Comparison of ENCODE assay signal across 29 mouse cellular contexts in genomic region chr14:32525996-32526705, GRCm38 (mm10). TPM values are rescaled to one million over a fixed set of nuclear protein-coding genes. Genes with fewer than 3 reads are reported as not detected.
A peak's percentile ranks its signal among the peaks of the same experiment; 100 is the strongest.
DNase-seq lines count a peak whose midpoint lies in the region; ATAC-seq and TF ChIP-seq lines count a peak whose summit lies in the region.
"Had no signal": no experiment of that assay in that cellular context is flagged by ENCODE, and none has a peak within 500 bp of the region (broad histone marks: within the 10 kb centered on the region; RNA-seq: fewer than 3 reads in every experiment).

No protein-coding gene starts in this region.

- H3K27me3 ChIP-seq in E14TG2a.4 (ENCODE audit: insufficient read depth, low read length) = no peaks in the 10 kb centered on the region
- H3K27me3 ChIP-seq in forebrain, postnatal 0 days (ENCODE audit: insufficient read depth, low read length) = no peaks in the 10 kb centered on the region
- H3K27me3 ChIP-seq: embryonic facial prominence, embryonic 12.5 days; heart, embryonic 13.5 days; kidney, embryonic 15.5 days; limb, embryonic 15.5 days; liver, embryonic 13.5 days; megakaryocyte, embryonic 14.5 days; midbrain, embryonic 12.5 days had no signal

- H3K4me3 ChIP-seq in left cerebral cortex, adult 2 months = no peak overlapping the region
- H3K4me3 ChIP-seq in E14TG2a.4 (replicated peaks; ENCODE audit: low read length) = no peak overlapping the region
- no peak overlapping the region for H3K4me3 ChIP-seq in forebrain, postnatal 0 days (ENCODE audit: low read depth, low read length)
- H3K4me3 ChIP-seq: embryonic facial prominence, embryonic 12.5 days; heart, embryonic 13.5 days; kidney, embryonic 15.5 days; limb, embryonic 10.5 days; limb, embryonic 15.5 days; liver, embryonic 13.5 days; midbrain, embryonic 12.5 days had no signal

- peaks cover 57% of the 10 kb centered on the region for H3K36me3 ChIP-seq in E14TG2a.4 (ENCODE audit: insufficient read depth, low read length)
- peaks cover 34% of the 10 kb centered on the region for H3K36me3 ChIP-seq in forebrain, postnatal 0 days (ENCODE audit: insufficient read depth)

- peaks cover 21% of the 10 kb centered on the region for H3K4me1 ChIP-seq in E14TG2a.4 (replicated peaks; ENCODE audit: low read depth, low read length)
- no peaks in the 10 kb centered on the region for H3K4me1 ChIP-seq in forebrain, postnatal 0 days (ENCODE audit: insufficient read depth)
- H3K4me1 ChIP-seq: embryonic facial prominence, embryonic 12.5 days; limb, embryonic 10.5 days; liver, embryonic 13.5 days; midbrain, embryonic 12.5 days had no signal

- peak; percentile 12 for TF ChIP-seq CTCF in left cerebral cortex, adult 2 months (IDR thresholded peaks at IDR 0.05)
- TF ChIP-seq CTCF in E14TG2a.4 (conservative IDR thresholded peaks at IDR 0.05; ENCODE audit: low read length) = peak; percentile 27
- no peak; the same call in 1 of the 2 replicates for TF ChIP-seq CTCF in forebrain, postnatal 0 days (IDR thresholded peaks at IDR 0.05; ENCODE audit: low read depth)

- H3K4me2 ChIP-seq in forebrain, postnatal 0 days (ENCODE audit: low read depth) = no peak overlapping the region
- H3K4me2 ChIP-seq: embryonic facial prominence, embryonic 12.5 days; heart, embryonic 13.5 days; kidney, embryonic 15.5 days; limb, embryonic 15.5 days; liver, embryonic 13.5 days; midbrain, embryonic 12.5 days had no signal

- 67% methylated on average over 14 of the region's 14 CpGs for WGBS in forebrain, postnatal 0 days

- ATAC-seq in forebrain, postnatal 0 days = no peak
- ATAC-seq: CD4-positive, CD25-positive, alpha-beta regulatory T cell, adult 4 months; forebrain, embryonic 14.5 days; lung, postnatal 0 days had no signal

- H3K9ac ChIP-seq in forebrain, postnatal 0 days = no peak overlapping the region
- H3K9ac ChIP-seq: embryonic facial prominence, embryonic 12.5 days; heart, embryonic 13.5 days; kidney, embryonic 15.5 days; limb, embryonic 15.5 days; liver, embryonic 13.5 days; midbrain, embryonic 12.5 days had no signal

- no peaks in the 10 kb centered on the region for H3K9me3 ChIP-seq in E14TG2a.4 (ENCODE audit: low read length)
- H3K9me3 ChIP-seq in forebrain, postnatal 0 days (ENCODE audit: low read length) = no peaks in the 10 kb centered on the region
- H3K9me3 ChIP-seq: embryonic facial prominence, embryonic 12.5 days; G1E; heart, embryonic 13.5 days; kidney, embryonic 15.5 days; limb, embryonic 10.5 days; limb, embryonic 15.5 days; liver, embryonic 13.5 days; megakaryocyte, embryonic 14.5 days; midbrain, embryonic 12.5 days had no signal

- peak; percentile 72 for DNase-seq in heart, adult 11 months
- DNase-seq in heart, postnatal 10 days = no peak
- DNase-seq in left cerebral cortex, adult 2 months (ENCODE audit: extremely low spot score in 1 of 2, low spot score in 2 of 2) = no peak
- DNase-seq in left cerebral cortex, adult 18-20 months (ENCODE audit: low spot score in 2 of 2) = no peak
- DNase-seq in ES-CJ7 (ENCODE audit: low read depth, low spot score) = peak; percentile 11
- no peak for DNase-seq in forebrain, postnatal 0 days
- DNase-seq: adrenal gland, postnatal 25 days; cerebellum, adult 2 months; embryo, embryonic 11 days; heart, postnatal 14 days; kidney, adult 18-20 months; layer of hippocampus, adult 9-11 months; liver, embryonic 13.5 days; lung, adult 18-20 months; lung, postnatal 4 days; thymus, adult 2 months; thymus, postnatal 36 days had no signal

- intact Hi-C loops in heart, postnatal 10 days (cut with DNase I) = no loop called here
- intact Hi-C loops in left cerebral cortex, adult 2 months (cut with DNase I) = no loop called here

- H3K27ac ChIP-seq in left cerebral cortex, adult 2 months = no peak overlapping the region
- H3K27ac ChIP-seq in forebrain, postnatal 0 days (ENCODE audit: low read depth, low read length) = no peak overlapping the region
- H3K27ac ChIP-seq: embryonic facial prominence, embryonic 12.5 days; heart, embryonic 13.5 days; kidney, embryonic 15.5 days; limb, embryonic 10.5 days; limb, embryonic 15.5 days; liver, embryonic 13.5 days; midbrain, embryonic 12.5 days had no signal

RNA-seq across cellular contexts. Expression of gene Ercc6, which starts 12.8 kb away (rescaled TPM):
- total RNA-seq in heart, postnatal 10 days (2021) = 1 to 10 TPM; 7.0 to 7.3 TPM
- 10 to 100 TPM; 21.5 to 23.3 TPM for total RNA-seq in left cerebral cortex, adult 2 months (2021)
- total RNA-seq in left cerebral cortex, adult 18-20 months (2021) = 10 to 100 TPM; 18.4 to 18.5 TPM
- total RNA-seq in forebrain, postnatal 0 days (2014; rRNA removed) = 15.2 and 18.0 TPM in 2 replicates
- polyA plus RNA-seq in forebrain, postnatal 0 days (2015; fragmentation: Nextera tagmentation; extraction: Ambion mirVana) = 12.6 and 19.5 TPM in 2 replicates

Comparison
In these comparisons a context has a peak if more than half of its experiments do, and no peak if none do; other contexts are left out.
1. DNase-seq: peak in heart, adult 11 months (single experiment) and ES-CJ7 (single experiment); none in heart, postnatal 10 days (0 of 2), left cerebral cortex, adult 2 months (0 of 2), left cerebral cortex, adult 18-20 months (0 of 2) and forebrain, postnatal 0 days (single experiment).